Mouse (Mus musculus): ENCODE measurements around the gene Nr1d1. TPM values are rescaled to one million over a fixed set of nuclear protein-coding genes. Genes with fewer than 3 reads are reported as not detected.

Nr1d1 gene
- polyA plus RNA-seq, 1 experiment from 2014 or later, result 1.9 TPM

DNA sequence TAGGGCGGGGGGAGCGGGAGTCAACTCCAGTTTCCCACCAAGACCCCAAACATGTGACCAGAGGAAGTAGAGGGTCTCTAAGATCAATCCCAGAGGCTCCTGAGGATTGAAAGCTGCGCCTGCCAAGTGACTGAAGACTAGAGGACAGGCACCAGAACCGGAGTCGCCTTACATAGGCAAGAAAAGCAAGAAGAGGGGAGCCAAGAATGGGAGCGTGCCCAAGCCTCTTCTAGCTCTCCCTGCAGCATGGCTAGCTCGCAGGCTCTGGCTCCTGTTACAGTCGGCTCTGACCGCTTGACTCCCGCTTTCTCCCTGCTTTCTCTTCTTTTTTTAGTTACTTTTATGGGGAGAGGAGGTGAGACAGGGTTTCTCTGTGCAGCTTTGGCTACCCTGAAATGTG, 10.1 kb upstream of the Nr1d1 start:
- Histone ChIP-seq H3K9me3 (ENCODE audit: control insufficient read depth, low read length) (no peaks in the 10 kb centered on the region), H3K4me3 (ENCODE audit: low read depth, low read length) (no peak overlapping the region), H3K4me1 (ENCODE audit: control insufficient read depth, insufficient read depth, low read length) (peaks cover 56% of the 10 kb centered on the region), H3K36me3 (ENCODE audit: control insufficient read depth, insufficient read depth, low read length) (no peaks in the 10 kb centered on the region), H3K4me2 (ENCODE audit: low read depth, low read length) (peak overlapping the region; percentile 39; the same call in 1 of the 2 replicates), H3K27ac (replicated peaks; ENCODE audit: low read depth, low read length) (peak overlapping the region; percentile 88), H3K27me3 (replicated peaks; ENCODE audit: control insufficient read depth, insufficient read depth, low read length) (no peaks in the 10 kb centered on the region), H3K9ac (ENCODE audit: low read depth, low read length) (no peak overlapping the region)
- ATAC-seq (ENCODE audit: low read depth), result no peak
- 45% methylated on average over 10 of the region's 10 CpGs for WGBS
- DNase-seq (ENCODE audit: low spot score), result peak; percentile 65

DNA sequence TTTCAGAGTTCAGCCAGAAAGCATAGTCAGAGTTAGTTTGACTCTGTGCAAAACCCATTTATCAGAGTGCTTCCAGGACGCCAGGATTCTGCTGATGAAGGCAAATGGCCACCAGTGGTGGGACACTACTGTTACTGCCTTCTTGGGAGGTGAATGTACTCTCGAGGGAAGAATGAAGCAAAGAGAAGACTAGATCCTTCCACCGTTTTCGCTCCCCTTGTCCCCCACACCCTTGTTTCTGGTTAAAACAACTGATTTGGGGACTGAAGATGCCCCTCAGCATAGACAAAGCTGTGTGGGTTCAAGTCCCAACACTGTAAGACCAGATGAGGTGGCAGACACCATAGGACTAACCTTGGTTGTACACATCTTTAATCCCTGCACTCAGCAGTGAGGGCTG, 9.0 kb upstream of the Nr1d1 start:
- 65% methylated on average over 4 of the region's 4 CpGs for WGBS
- H3K9ac ChIP-seq (ENCODE audit: low read depth, low read length), result no peak overlapping the region
- no peaks in the 10 kb centered on the region for H3K27me3 ChIP-seq (replicated peaks; ENCODE audit: control insufficient read depth, insufficient read depth, low read length)
- H3K9me3 ChIP-seq (ENCODE audit: control insufficient read depth, low read length), result no peaks in the 10 kb centered on the region
- H3K4me3 ChIP-seq (ENCODE audit: low read depth, low read length), result no peak overlapping the region
- no peaks in the 10 kb centered on the region for H3K36me3 ChIP-seq (ENCODE audit: control insufficient read depth, insufficient read depth, low read length)
- DNase-seq (ENCODE audit: low spot score), result no peak
- H3K4me1 ChIP-seq (ENCODE audit: control insufficient read depth, insufficient read depth, low read length), result peaks cover 56% of the 10 kb centered on the region
- no peak for ATAC-seq (ENCODE audit: low read depth)
- H3K4me2 ChIP-seq (ENCODE audit: low read depth, low read length), result no peak overlapping the region
- peak overlapping the region; percentile 87 for H3K27ac ChIP-seq (replicated peaks; ENCODE audit: low read depth, low read length)

DNA sequence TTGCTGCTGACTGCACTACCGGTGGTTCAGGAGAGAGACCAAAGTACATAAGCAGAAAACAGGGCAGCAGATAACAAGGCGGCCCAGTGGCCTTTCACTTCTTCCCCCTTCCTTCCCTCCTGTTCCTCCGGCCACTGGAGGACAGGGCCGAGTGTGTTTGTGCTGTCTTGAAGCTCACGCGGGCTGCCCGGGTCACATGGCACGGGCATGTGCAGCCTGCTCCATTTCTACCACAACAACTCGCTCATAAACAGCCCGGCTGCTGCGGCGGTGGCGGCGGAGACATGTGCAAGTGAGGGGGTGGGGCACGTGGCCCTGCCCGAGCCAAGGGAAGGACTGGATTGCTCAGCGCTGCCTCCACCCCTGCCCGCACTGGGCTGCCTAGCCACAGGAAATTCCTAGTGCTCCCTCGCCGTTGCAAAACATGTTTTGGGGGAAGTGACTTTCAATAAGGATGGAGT, 8.1 kb upstream of the Nr1d1 start:
- DNase-seq (ENCODE audit: low spot score) (peak; percentile 95), ATAC-seq (ENCODE audit: low read depth) (peak; percentile 69)
- H3K4me3 ChIP-seq (ENCODE audit: low read depth, low read length), result no peak overlapping the region
- peaks cover 51% of the 10 kb centered on the region for H3K4me1 ChIP-seq (ENCODE audit: control insufficient read depth, insufficient read depth, low read length)
- no peaks in the 10 kb centered on the region for H3K36me3 ChIP-seq (ENCODE audit: control insufficient read depth, insufficient read depth, low read length)
- H3K27ac ChIP-seq (replicated peaks; ENCODE audit: low read depth, low read length), result peak overlapping the region; percentile 87
- no peaks in the 10 kb centered on the region for H3K27me3 ChIP-seq (replicated peaks; ENCODE audit: control insufficient read depth, insufficient read depth, low read length)
- H3K9ac ChIP-seq (ENCODE audit: low read depth, low read length), result peak overlapping the region; percentile 47
- peak overlapping the region; percentile 48 for H3K4me2 ChIP-seq (ENCODE audit: low read depth, low read length)
- 2% methylated on average over 19 of the region's 20 CpGs for WGBS
- H3K9me3 ChIP-seq (ENCODE audit: control insufficient read depth, low read length), result no peaks in the 10 kb centered on the region

- DNase-seq (ENCODE audit: low spot score) (peak; percentile 43), ATAC-seq (ENCODE audit: low read depth) (no peak)
- Histone ChIP-seq H3K27me3 (replicated peaks; ENCODE audit: control insufficient read depth, insufficient read depth, low read length) (no peaks in the 10 kb centered on the region), H3K9ac (ENCODE audit: low read depth, low read length) (peak overlapping the region; percentile 47), H3K4me2 (ENCODE audit: low read depth, low read length) (peak overlapping the region; percentile 48), H3K9me3 (ENCODE audit: control insufficient read depth, low read length) (no peaks in the 10 kb centered on the region), H3K4me1 (ENCODE audit: control insufficient read depth, insufficient read depth, low read length) (peaks cover 50% of the 10 kb centered on the region), H3K4me3 (ENCODE audit: low read depth, low read length) (no peak overlapping the region), H3K36me3 (ENCODE audit: control insufficient read depth, insufficient read depth, low read length) (no peaks in the 10 kb centered on the region), H3K27ac (replicated peaks; ENCODE audit: low read depth, low read length) (peak overlapping the region; percentile 87)
- WGBS, result 7% methylated on average over 17 of the region's 17 CpGs
Observed at GRCm38 (mm10) chr11:98782651-98783235, 7.6 kb upstream of the Nr1d1 start.

- Histone ChIP-seq H3K36me3 (ENCODE audit: control insufficient read depth, insufficient read depth, low read length) (no peaks in the 10 kb centered on the region), H3K9me3 (ENCODE audit: control insufficient read depth, low read length) (no peaks in the 10 kb centered on the region), H3K9ac (ENCODE audit: low read depth, low read length) (no peak overlapping the region), H3K27me3 (replicated peaks; ENCODE audit: control insufficient read depth, insufficient read depth, low read length) (no peaks in the 10 kb centered on the region), H3K27ac (replicated peaks; ENCODE audit: low read depth, low read length) (peak overlapping the region; percentile 87), H3K4me2 (ENCODE audit: low read depth, low read length) (peak overlapping the region; percentile 48; the same call in 1 of the 2 replicates), H3K4me3 (ENCODE audit: low read depth, low read length) (no peak overlapping the region), H3K4me1 (ENCODE audit: control insufficient read depth, insufficient read depth, low read length) (peaks cover 56% of the 10 kb centered on the region)
- DNase-seq (ENCODE audit: low spot score) (peak; percentile 87), ATAC-seq (ENCODE audit: low read depth) (no peak; the same call in 1 of the 2 replicates)
- 17% methylated on average over 12 of the region's 14 CpGs for WGBS
Observed at GRCm38 (mm10) chr11:98781851-98782512, 6.8 kb upstream of the Nr1d1 start.

DNA sequence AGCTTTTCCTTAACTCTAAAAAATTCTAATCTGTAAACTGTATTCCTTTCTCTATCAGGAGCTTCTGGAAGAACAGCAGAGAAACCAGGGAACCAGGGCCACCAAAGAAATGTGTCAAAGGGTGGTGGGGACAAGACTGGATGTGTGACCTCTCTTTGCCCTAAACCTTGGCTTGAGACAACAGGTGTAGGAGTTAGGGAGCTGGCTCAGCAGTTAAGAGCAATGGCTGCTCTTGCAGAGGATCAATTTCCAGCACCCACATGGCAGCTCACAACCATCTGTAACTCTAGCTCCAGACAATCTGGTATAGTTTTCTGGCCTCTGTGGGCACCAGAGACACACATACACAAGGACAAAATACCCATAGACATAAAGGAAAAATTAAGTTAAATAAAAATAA, 2.8 kb upstream of the Nr1d1 start:
- no peaks in the 10 kb centered on the region for H3K27me3 ChIP-seq (replicated peaks; ENCODE audit: control insufficient read depth, insufficient read depth, low read length)
- H3K27ac ChIP-seq (replicated peaks; ENCODE audit: low read depth, low read length), result peak overlapping the region; percentile 74
- no peaks in the 10 kb centered on the region for H3K36me3 ChIP-seq (ENCODE audit: control insufficient read depth, insufficient read depth, low read length)
- no peak overlapping the region for H3K9ac ChIP-seq (ENCODE audit: low read depth, low read length)
- H3K4me3 ChIP-seq (ENCODE audit: low read depth, low read length), result no peak overlapping the region
- no peak overlapping the region for H3K4me2 ChIP-seq (ENCODE audit: low read depth, low read length)
- DNase-seq (ENCODE audit: low spot score), result no peak
- ATAC-seq (ENCODE audit: low read depth), result no peak
- H3K4me1 ChIP-seq (ENCODE audit: control insufficient read depth, insufficient read depth, low read length), result peaks cover 55% of the 10 kb centered on the region
- H3K9me3 ChIP-seq (ENCODE audit: control insufficient read depth, low read length), result no peaks in the 10 kb centered on the region

GRCm38 (mm10) chr11:98776843-98777590, 1.9 kb upstream of the Nr1d1 start:
- H3K27me3 ChIP-seq (replicated peaks; ENCODE audit: control insufficient read depth, insufficient read depth, low read length), result no peaks in the 10 kb centered on the region
- H3K36me3 ChIP-seq (ENCODE audit: control insufficient read depth, insufficient read depth, low read length), result no peaks in the 10 kb centered on the region
- H3K9me3 ChIP-seq (ENCODE audit: control insufficient read depth, low read length), result no peaks in the 10 kb centered on the region
- DNase-seq (ENCODE audit: low spot score), result peak; percentile 79
- 3% methylated on average over 9 of the region's 9 CpGs for WGBS
- H3K4me3 ChIP-seq (ENCODE audit: low read depth, low read length), result no peak overlapping the region
- peak overlapping the region; percentile 74 for H3K27ac ChIP-seq (replicated peaks; ENCODE audit: low read depth, low read length)
- H3K9ac ChIP-seq (ENCODE audit: low read depth, low read length), result peak overlapping the region; percentile 28; the same call in 1 of the 2 replicates
- peak overlapping the region; percentile 13 for H3K4me2 ChIP-seq (ENCODE audit: low read depth, low read length)
- peaks cover 46% of the 10 kb centered on the region for H3K4me1 ChIP-seq (ENCODE audit: control insufficient read depth, insufficient read depth, low read length)
- ATAC-seq (ENCODE audit: low read depth), result 0 out of 2 replicates have a peak, but pooled peaks have one; percentile 2

DNA sequence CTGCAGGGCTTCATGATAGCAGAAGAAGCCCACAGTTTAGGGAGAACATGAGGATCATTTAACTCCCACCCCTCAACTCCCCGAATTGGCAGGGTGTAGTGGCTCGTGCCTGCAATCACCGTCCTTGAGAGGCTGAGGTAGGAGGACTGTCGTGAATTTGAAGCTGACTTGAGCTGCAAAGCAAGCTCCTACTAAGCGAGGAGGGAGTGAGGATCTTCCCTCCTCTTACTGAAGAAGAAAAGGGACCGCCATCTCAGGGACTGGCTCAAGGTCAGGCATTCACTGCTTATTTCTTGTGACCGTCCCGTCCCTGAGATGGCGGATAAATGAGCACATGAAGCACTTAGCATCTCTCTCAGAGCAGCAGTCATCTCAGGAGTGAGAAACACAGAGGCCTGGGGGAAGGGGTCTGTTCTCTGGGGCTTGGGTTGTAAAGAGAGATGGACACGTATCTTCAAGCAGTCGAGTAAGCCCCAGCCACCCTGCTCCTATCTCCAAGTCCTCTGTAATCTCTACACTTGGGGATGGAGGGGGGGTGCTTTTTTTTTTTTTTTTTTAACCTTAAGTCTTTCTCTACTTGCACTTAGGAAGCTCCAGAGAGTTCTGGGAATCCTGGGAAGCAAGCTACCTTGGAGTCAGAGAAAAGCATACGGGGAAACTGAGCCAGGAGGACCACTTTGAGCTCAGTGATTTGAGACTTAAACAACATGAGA, 1.1 kb upstream of the Nr1d1 start:
- no peaks in the 10 kb centered on the region for H3K27me3 ChIP-seq (replicated peaks; ENCODE audit: control insufficient read depth, insufficient read depth, low read length)
- peak overlapping the region; percentile 69 for H3K4me2 ChIP-seq (ENCODE audit: low read depth, low read length)
- H3K9ac ChIP-seq (ENCODE audit: low read depth, low read length), result peak overlapping the region; percentile 48; the same call in 1 of the 2 replicates
- peak overlapping the region; percentile 32; the same call in 1 of the 2 replicates for H3K4me3 ChIP-seq (ENCODE audit: low read depth, low read length)
- H3K9me3 ChIP-seq (ENCODE audit: control insufficient read depth, low read length), result no peaks in the 10 kb centered on the region
- no peak for ATAC-seq (ENCODE audit: low read depth)
- H3K27ac ChIP-seq (replicated peaks; ENCODE audit: low read depth, low read length), result peak overlapping the region; percentile 74
- H3K4me1 ChIP-seq (ENCODE audit: control insufficient read depth, insufficient read depth, low read length), result peaks cover 40% of the 10 kb centered on the region
- DNase-seq (ENCODE audit: low spot score), result no peak
- no peaks in the 10 kb centered on the region for H3K36me3 ChIP-seq (ENCODE audit: control insufficient read depth, insufficient read depth, low read length)
- WGBS, result 54% methylated on average over 12 of the region's 12 CpGs
